Mouse (Mus musculus): ENCODE measurements around the gene Ankrd60. TPM values are rescaled to one million over a fixed set of nuclear protein-coding genes. Genes with fewer than 3 reads are reported as not detected.

Gene Ankrd60
- polyA plus RNA-seq, 1 experiment from 2014 or later = not detected

- Histone ChIP-seq H3K9me3 (ENCODE audit: control insufficient read depth, low read length) (no peaks in the 10 kb centered on the region), H3K27me3 (ENCODE audit: control insufficient read depth, insufficient read depth, low read length) (no peaks in the 10 kb centered on the region), H3K36me3 (ENCODE audit: control insufficient read depth, insufficient read depth, low read length) (no peaks in the 10 kb centered on the region), H3K9ac (replicated peaks; ENCODE audit: low read depth, low read length) (no peak overlapping the region), H3K4me2 (ENCODE audit: low read depth, low read length) (no peak overlapping the region), H3K4me3 (ENCODE audit: low read depth, low read length) (no peak overlapping the region), H3K4me1 (ENCODE audit: control insufficient read depth, insufficient read depth, low read length) (no peaks in the 10 kb centered on the region), H3K27ac (ENCODE audit: low read depth, low read length) (no peak overlapping the region)
- WGBS = 75% methylated on average over 4 of the region's 4 CpGs
- no peak for ATAC-seq (ENCODE audit: low read depth)
These were observed 36.4 kb downstream of the Ankrd60 start for GRCm38 (mm10) chr2:173541748-173542147.

- no peak for ATAC-seq (ENCODE audit: low read depth)
- H3K27ac ChIP-seq (ENCODE audit: low read depth, low read length) = no peak overlapping the region
- no peak overlapping the region for H3K9ac ChIP-seq (replicated peaks; ENCODE audit: low read depth, low read length)
- no peaks in the 10 kb centered on the region for H3K27me3 ChIP-seq (ENCODE audit: control insufficient read depth, insufficient read depth, low read length)
- no peak overlapping the region for H3K4me3 ChIP-seq (ENCODE audit: low read depth, low read length)
- no peaks in the 10 kb centered on the region for H3K36me3 ChIP-seq (ENCODE audit: control insufficient read depth, insufficient read depth, low read length)
- no peak overlapping the region for H3K4me2 ChIP-seq (ENCODE audit: low read depth, low read length)
- no peaks in the 10 kb centered on the region for H3K4me1 ChIP-seq (ENCODE audit: control insufficient read depth, insufficient read depth, low read length)
- 62% methylated on average over 15 of the region's 15 CpGs for WGBS
- no peaks in the 10 kb centered on the region for H3K9me3 ChIP-seq (ENCODE audit: control insufficient read depth, low read length)
These were observed 38.4 kb downstream of the Ankrd60 start for GRCm38 (mm10) chr2:173539781-173540180.

GRCm38 (mm10) chr2:173535886-173536285 lies 42.3 kb downstream of the Ankrd60 start:
- Histone ChIP-seq H3K27ac (ENCODE audit: low read depth, low read length) (no peak overlapping the region), H3K4me3 (ENCODE audit: low read depth, low read length) (no peak overlapping the region), H3K9me3 (ENCODE audit: control insufficient read depth, low read length) (no peaks in the 10 kb centered on the region), H3K4me2 (ENCODE audit: low read depth, low read length) (no peak overlapping the region), H3K9ac (replicated peaks; ENCODE audit: low read depth, low read length) (no peak overlapping the region), H3K4me1 (ENCODE audit: control insufficient read depth, insufficient read depth, low read length) (no peaks in the 10 kb centered on the region), H3K27me3 (ENCODE audit: control insufficient read depth, insufficient read depth, low read length) (no peaks in the 10 kb centered on the region), H3K36me3 (ENCODE audit: control insufficient read depth, insufficient read depth, low read length) (no peaks in the 10 kb centered on the region)
- 92% methylated on average over 9 of the region's 9 CpGs for WGBS
- no peak for ATAC-seq (ENCODE audit: low read depth)

GRCm38 (mm10) chr2:173535390-173535789 lies 42.8 kb downstream of the Ankrd60 start:
- Histone ChIP-seq H3K9ac (replicated peaks; ENCODE audit: low read depth, low read length) (no peak overlapping the region), H3K4me3 (ENCODE audit: low read depth, low read length) (no peak overlapping the region), H3K9me3 (ENCODE audit: control insufficient read depth, low read length) (no peaks in the 10 kb centered on the region), H3K4me2 (ENCODE audit: low read depth, low read length) (no peak overlapping the region), H3K36me3 (ENCODE audit: control insufficient read depth, insufficient read depth, low read length) (no peaks in the 10 kb centered on the region), H3K4me1 (ENCODE audit: control insufficient read depth, insufficient read depth, low read length) (no peaks in the 10 kb centered on the region), H3K27ac (ENCODE audit: low read depth, low read length) (no peak overlapping the region), H3K27me3 (ENCODE audit: control insufficient read depth, insufficient read depth, low read length) (no peaks in the 10 kb centered on the region)
- no peak for ATAC-seq (ENCODE audit: low read depth)
- 83% methylated on average over 18 of the region's 18 CpGs for WGBS

GRCm38 (mm10) chr2:173534581-173534980 lies 43.6 kb downstream of the Ankrd60 start:
- Histone ChIP-seq H3K4me2 (ENCODE audit: low read depth, low read length) (no peak overlapping the region), H3K9me3 (ENCODE audit: control insufficient read depth, low read length) (no peaks in the 10 kb centered on the region), H3K27me3 (ENCODE audit: control insufficient read depth, insufficient read depth, low read length) (no peaks in the 10 kb centered on the region), H3K27ac (ENCODE audit: low read depth, low read length) (no peak overlapping the region), H3K4me3 (ENCODE audit: low read depth, low read length) (no peak overlapping the region), H3K4me1 (ENCODE audit: control insufficient read depth, insufficient read depth, low read length) (no peaks in the 10 kb centered on the region), H3K9ac (replicated peaks; ENCODE audit: low read depth, low read length) (no peak overlapping the region), H3K36me3 (ENCODE audit: control insufficient read depth, insufficient read depth, low read length) (no peaks in the 10 kb centered on the region)
- ATAC-seq (ENCODE audit: low read depth) = no peak
- WGBS = 84% methylated on average over 7 of the region's 7 CpGs

- no peak for ATAC-seq (ENCODE audit: low read depth)
- H3K4me2 ChIP-seq (ENCODE audit: low read depth, low read length) = no peak overlapping the region
These were observed 45.3 kb downstream of the Ankrd60 start for GRCm38 (mm10) chr2:173532711-173533462.

GRCm38 (mm10) chr2:173528493-173528892 lies 49.7 kb downstream of the Ankrd60 start:
- H3K4me2 ChIP-seq (ENCODE audit: low read depth, low read length) = no peak overlapping the region
- no peaks in the 10 kb centered on the region for H3K27me3 ChIP-seq (ENCODE audit: control insufficient read depth, insufficient read depth, low read length)
- no peak for ATAC-seq (ENCODE audit: low read depth)
- WGBS = 88% methylated on average over 3 of the region's 3 CpGs
- H3K9me3 ChIP-seq (ENCODE audit: control insufficient read depth, low read length) = no peaks in the 10 kb centered on the region
- H3K4me3 ChIP-seq (ENCODE audit: low read depth, low read length) = no peak overlapping the region
- H3K9ac ChIP-seq (replicated peaks; ENCODE audit: low read depth, low read length) = no peak overlapping the region
- H3K4me1 ChIP-seq (ENCODE audit: control insufficient read depth, insufficient read depth, low read length) = no peaks in the 10 kb centered on the region
- H3K36me3 ChIP-seq (ENCODE audit: control insufficient read depth, insufficient read depth, low read length) = no peaks in the 10 kb centered on the region
- no peak overlapping the region for H3K27ac ChIP-seq (ENCODE audit: low read depth, low read length)

More at GRCm38 (mm10) chr2:173532711-173533462, 45.3 kb downstream of the Ankrd60 start:
- Histone ChIP-seq H3K27me3 (ENCODE audit: control insufficient read depth, insufficient read depth, low read length) (no peaks in the 10 kb centered on the region), H3K27ac (ENCODE audit: low read depth, low read length) (no peak overlapping the region), H3K36me3 (ENCODE audit: control insufficient read depth, insufficient read depth, low read length) (no peaks in the 10 kb centered on the region), H3K4me3 (ENCODE audit: low read depth, low read length) (no peak overlapping the region), H3K9ac (replicated peaks; ENCODE audit: low read depth, low read length) (no peak overlapping the region), H3K9me3 (ENCODE audit: control insufficient read depth, low read length) (no peaks in the 10 kb centered on the region), H3K4me1 (ENCODE audit: control insufficient read depth, insufficient read depth, low read length) (no peaks in the 10 kb centered on the region)
- 63% methylated on average over 15 of the region's 15 CpGs for WGBS

- WGBS = 92% methylated on average over 18 of the region's 18 CpGs
- Histone ChIP-seq H3K9me3 (ENCODE audit: control insufficient read depth, low read length) (no peaks in the 10 kb centered on the region), H3K27ac (ENCODE audit: low read depth, low read length) (no peak within 1 kb of the TSS), H3K4me2 (ENCODE audit: low read depth, low read length) (no peak within 1 kb of the TSS), H3K27me3 (ENCODE audit: control insufficient read depth, insufficient read depth, low read length) (no peaks in the 10 kb centered on the region), H3K4me3 (ENCODE audit: low read depth, low read length) (no peak within 1 kb of the TSS), H3K4me1 (ENCODE audit: control insufficient read depth, insufficient read depth, low read length) (no peaks in the 10 kb centered on the region), H3K36me3 (ENCODE audit: control insufficient read depth, insufficient read depth, low read length) (no peaks in the 10 kb centered on the region), H3K9ac (replicated peaks; ENCODE audit: low read depth, low read length) (no peak within 1 kb of the TSS)
- no peak for ATAC-seq (ENCODE audit: low read depth)
These were observed 55.8 kb downstream of the Ankrd60 start, which contains the start of gene 1700021F07Rik for GRCm38 (mm10) chr2:173522376-173522775. Gene 1700021F07Rik, plus strand, starts transcription at chr2:173522586.

All from neural tube, embryonic 14.5 days (tissue).